Mouse (Mus musculus): ENCODE measurements around the gene BC028528.

- TF ChIP-seq CTCF (IDR thresholded peaks at IDR 0.05; ENCODE audit: borderline replicate concordance, insufficient read depth, low read length) (no peak), POLR2A (IDR thresholded peaks at IDR 0.05; ENCODE audit: low read depth, low read length) (no peak)
These were observed 20.8 kb downstream of the BC028528 start for GRCm38 (mm10) chr3:95870976-95871375.

All from embryonic fibroblast, embryonic 13.5 days (primary cell).